Mouse (Mus musculus): ENCODE data around the gene Tcte2. TPM values are rescaled to one million over a fixed set of nuclear protein-coding genes. Genes with fewer than 3 reads are reported as not detected.

The Tcte2 gene
- polyA plus RNA-seq, 1 experiment from 2014 or later = 22.9 TPM

DNA sequence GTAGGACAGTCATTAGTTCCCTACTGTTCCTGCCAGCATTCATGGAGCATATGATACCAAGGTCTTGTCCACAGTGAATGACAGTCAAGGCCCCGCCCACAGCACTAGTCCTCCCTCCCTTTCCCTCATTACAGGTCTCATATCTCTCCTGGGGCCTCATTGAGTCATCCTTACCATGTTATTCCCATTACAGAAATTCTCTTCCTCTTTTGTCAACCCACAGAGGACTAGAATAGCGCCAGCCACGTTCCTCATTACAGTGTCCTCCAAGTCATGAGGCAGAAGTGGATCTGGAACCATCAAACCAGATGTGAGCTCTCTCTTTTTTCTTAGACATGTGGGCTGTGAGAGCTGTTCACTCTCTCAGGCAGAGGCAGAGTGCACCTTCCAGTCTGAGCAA is 76.0 kb downstream of the Tcte2 start:
- no peak overlapping the region for H3K27ac ChIP-seq (ENCODE audit: low read length)
- no peaks in the 10 kb centered on the region for H3K36me3 ChIP-seq (ENCODE audit: control insufficient read depth, insufficient read depth)
- no peaks in the 10 kb centered on the region for H3K27me3 ChIP-seq (replicated peaks; ENCODE audit: control insufficient read depth, insufficient read depth, low read length)
- no peaks in the 10 kb centered on the region for H3K9me3 ChIP-seq (ENCODE audit: control insufficient read depth, low read length)
- H3K4me1 ChIP-seq (replicated peaks; ENCODE audit: control insufficient read depth, insufficient read depth, low read length) = peaks cover 8% of the 10 kb centered on the region
- H3K4me2 ChIP-seq (ENCODE audit: low read length) = no peak overlapping the region
- no peak overlapping the region for H3K4me3 ChIP-seq (replicated peaks; ENCODE audit: low read length)
- ATAC-seq = no peak
- 89% methylated on average over 3 of the region's 3 CpGs for WGBS
- no peak overlapping the region for H3K9ac ChIP-seq (replicated peaks; ENCODE audit: low read depth, low read length)

DNA sequence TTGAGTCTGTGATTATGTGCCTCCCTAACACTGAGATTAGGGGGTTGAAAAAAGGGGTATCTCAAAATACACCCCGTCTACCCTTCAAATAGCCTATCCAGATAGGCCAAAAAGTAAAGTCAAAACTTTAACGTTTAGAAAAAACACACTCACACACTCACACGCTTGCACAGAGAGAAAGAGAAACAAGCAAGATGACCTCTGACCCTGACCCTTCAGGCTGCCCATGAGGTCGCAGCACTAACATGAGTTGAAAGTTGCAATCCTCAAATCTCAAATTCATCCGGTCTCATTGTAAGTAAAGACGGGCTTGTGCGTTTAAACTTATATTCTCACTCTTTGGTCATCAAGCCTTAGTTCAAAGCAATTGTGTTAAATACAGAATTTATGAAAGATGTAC is 77.4 kb downstream of the Tcte2 start:
- Histone ChIP-seq H3K27ac (ENCODE audit: low read length) (no peak overlapping the region; the same call in 1 of the 2 replicates), H3K4me3 (replicated peaks; ENCODE audit: low read length) (no peak overlapping the region), H3K27me3 (replicated peaks; ENCODE audit: control insufficient read depth, insufficient read depth, low read length) (no peaks in the 10 kb centered on the region), H3K4me1 (replicated peaks; ENCODE audit: control insufficient read depth, insufficient read depth, low read length) (peaks cover 16% of the 10 kb centered on the region), H3K4me2 (ENCODE audit: low read length) (no peak overlapping the region), H3K9ac (replicated peaks; ENCODE audit: low read depth, low read length) (no peak overlapping the region), H3K36me3 (ENCODE audit: control insufficient read depth, insufficient read depth) (no peaks in the 10 kb centered on the region), H3K9me3 (ENCODE audit: control insufficient read depth, low read length) (no peaks in the 10 kb centered on the region)
- WGBS = 71% methylated on average over 7 of the region's 7 CpGs
- ATAC-seq = no peak

DNA sequence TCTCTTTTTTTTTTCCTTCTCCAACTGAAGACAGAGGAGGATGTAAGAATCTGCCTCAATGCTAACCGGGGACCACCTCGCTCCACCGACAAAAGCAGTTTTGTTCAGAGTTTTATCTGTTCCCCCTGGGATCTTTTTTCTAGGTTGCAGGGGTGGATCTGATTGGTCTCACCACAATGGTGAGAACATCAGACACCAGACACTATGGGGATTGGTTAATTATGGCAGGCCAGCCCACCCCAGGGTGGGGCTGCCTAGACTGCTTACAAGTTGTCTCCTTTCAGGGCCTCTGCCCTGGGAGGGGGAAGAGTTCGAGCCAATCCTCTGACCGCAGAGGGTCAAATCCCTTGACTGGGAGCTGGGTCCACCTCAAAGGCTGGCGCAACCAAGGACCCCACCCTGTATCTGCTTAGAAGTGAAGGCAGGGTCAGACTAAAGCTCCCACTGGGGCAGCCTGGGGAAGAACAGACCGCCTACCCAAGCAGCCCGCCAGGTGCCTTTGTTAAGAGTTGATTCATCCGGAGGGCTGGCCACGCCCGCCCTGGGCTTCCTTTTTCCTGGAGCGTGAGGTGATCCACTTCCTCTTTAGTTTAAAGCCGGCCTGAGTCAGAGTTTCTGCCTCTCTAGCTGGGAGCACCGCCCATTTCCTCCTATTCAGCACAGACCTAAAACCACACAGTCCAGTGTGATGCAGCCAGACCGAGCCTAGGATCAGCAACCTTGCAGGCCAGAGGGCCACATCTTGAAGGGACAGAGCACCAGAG is 78.0 kb downstream of the Tcte2 start:
- H3K36me3 ChIP-seq (ENCODE audit: control insufficient read depth, insufficient read depth) = no peaks in the 10 kb centered on the region
- H3K9me3 ChIP-seq (ENCODE audit: control insufficient read depth, low read length) = no peaks in the 10 kb centered on the region
- H3K27ac ChIP-seq (ENCODE audit: low read length) = peak overlapping the region; percentile 62
- 14% methylated on average over 15 of the region's 15 CpGs for WGBS
- ATAC-seq = peak; percentile 64
- H3K27me3 ChIP-seq (replicated peaks; ENCODE audit: control insufficient read depth, insufficient read depth, low read length) = no peaks in the 10 kb centered on the region
- H3K4me1 ChIP-seq (replicated peaks; ENCODE audit: control insufficient read depth, insufficient read depth, low read length) = peaks cover 16% of the 10 kb centered on the region
- peak overlapping the region; percentile 28 for H3K4me3 ChIP-seq (replicated peaks; ENCODE audit: low read length)
- peak overlapping the region; percentile 47 for H3K9ac ChIP-seq (replicated peaks; ENCODE audit: low read depth, low read length)
- H3K4me2 ChIP-seq (ENCODE audit: low read length) = peak overlapping the region; percentile 16; the same call in 1 of the 2 replicates

DNA sequence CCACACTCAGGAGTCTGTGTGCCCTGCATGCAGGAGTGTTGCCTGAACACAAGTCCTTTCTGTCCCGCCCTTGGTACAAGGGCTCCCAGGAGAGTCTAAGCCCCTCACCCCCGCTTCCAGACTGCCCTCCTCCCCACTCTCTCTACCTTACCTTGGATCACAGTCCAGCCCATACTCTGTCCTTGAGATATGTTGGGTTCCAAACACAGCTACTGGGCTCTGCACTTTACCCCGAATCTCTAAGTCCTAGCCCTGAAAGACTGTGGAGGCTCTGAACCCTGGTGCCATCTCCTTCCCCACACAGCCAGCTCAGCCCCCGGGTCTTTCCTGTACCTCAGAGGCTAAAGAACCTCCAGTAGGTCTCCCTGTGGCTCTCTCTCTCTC is 78.6 kb downstream of the Tcte2 start:
- H3K4me1 ChIP-seq (replicated peaks; ENCODE audit: control insufficient read depth, insufficient read depth, low read length) = peaks cover 20% of the 10 kb centered on the region
- 21% methylated on average over 4 of the region's 4 CpGs for WGBS
- H3K4me2 ChIP-seq (ENCODE audit: low read length) = peak overlapping the region; percentile 16
- peak overlapping the region; percentile 62 for H3K27ac ChIP-seq (ENCODE audit: low read length)
- no peaks in the 10 kb centered on the region for H3K36me3 ChIP-seq (ENCODE audit: control insufficient read depth, insufficient read depth)
- no peaks in the 10 kb centered on the region for H3K27me3 ChIP-seq (replicated peaks; ENCODE audit: control insufficient read depth, insufficient read depth, low read length)
- peak overlapping the region; percentile 28 for H3K4me3 ChIP-seq (replicated peaks; ENCODE audit: low read length)
- no peak for ATAC-seq
- H3K9ac ChIP-seq (replicated peaks; ENCODE audit: low read depth, low read length) = peak overlapping the region; percentile 47
- no peaks in the 10 kb centered on the region for H3K9me3 ChIP-seq (ENCODE audit: control insufficient read depth, low read length)

DNA sequence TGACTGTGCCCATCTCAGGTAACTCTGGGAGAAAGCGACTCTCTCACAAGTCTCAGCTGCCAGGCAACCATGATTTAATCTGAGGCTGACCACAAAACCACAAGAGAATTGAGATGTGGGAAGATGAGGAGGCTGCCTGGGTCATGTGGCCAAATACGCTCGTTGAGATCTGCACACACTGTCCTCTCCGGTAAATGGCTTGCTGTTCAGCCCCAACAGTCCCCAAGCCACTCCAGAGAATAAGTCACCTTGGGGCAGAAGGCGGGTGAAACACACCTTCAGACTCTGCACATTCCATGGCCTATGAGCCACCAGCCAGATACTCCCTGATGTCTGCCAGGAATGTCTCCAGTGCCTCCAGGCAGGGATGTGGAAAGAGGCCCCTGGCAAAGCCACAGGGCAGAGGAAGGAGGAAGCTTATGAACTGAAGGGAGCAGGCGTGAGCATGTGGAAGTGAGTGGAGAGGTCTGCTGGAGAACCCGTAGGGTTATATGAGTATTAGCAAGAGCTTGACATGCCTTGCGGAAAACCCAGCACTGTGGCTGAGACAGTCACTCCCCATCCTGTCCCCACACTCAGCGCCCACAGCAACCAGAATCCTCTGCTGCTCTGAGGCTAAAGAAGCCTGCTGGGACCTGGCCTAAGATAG is 79.1 kb downstream of the Tcte2 start:
- H3K4me3 ChIP-seq (replicated peaks; ENCODE audit: low read length) = peak overlapping the region; percentile 28
- H3K9ac ChIP-seq (replicated peaks; ENCODE audit: low read depth, low read length) = peak overlapping the region; percentile 47
- peak overlapping the region; percentile 16 for H3K4me2 ChIP-seq (ENCODE audit: low read length)
- no peaks in the 10 kb centered on the region for H3K27me3 ChIP-seq (replicated peaks; ENCODE audit: control insufficient read depth, insufficient read depth, low read length)
- peak overlapping the region; percentile 62 for H3K27ac ChIP-seq (ENCODE audit: low read length)
- H3K9me3 ChIP-seq (ENCODE audit: control insufficient read depth, low read length) = no peaks in the 10 kb centered on the region
- 65% methylated on average over 9 of the region's 9 CpGs for WGBS
- ATAC-seq = no peak
- peaks cover 25% of the 10 kb centered on the region for H3K4me1 ChIP-seq (replicated peaks; ENCODE audit: control insufficient read depth, insufficient read depth, low read length)
- H3K36me3 ChIP-seq (ENCODE audit: control insufficient read depth, insufficient read depth) = no peaks in the 10 kb centered on the region

DNA sequence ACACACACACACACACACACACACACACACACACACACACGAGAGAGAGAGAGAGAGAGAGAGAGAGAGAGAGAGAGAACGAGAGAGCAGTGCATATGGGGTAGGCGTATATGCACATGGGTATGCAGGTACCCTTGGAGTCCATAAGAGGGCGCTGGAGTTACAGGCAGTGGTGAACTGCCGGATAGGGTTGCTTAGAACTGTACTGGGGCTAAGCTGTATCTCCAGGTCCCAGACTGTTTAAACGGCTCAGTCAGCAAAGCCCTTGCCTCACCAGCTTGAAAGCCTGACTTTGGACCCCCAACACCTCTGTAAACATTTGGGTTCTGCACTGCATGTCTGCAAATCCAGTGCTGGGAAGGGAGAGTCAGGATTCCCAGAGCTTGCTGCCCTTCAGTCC is 79.9 kb downstream of the Tcte2 start:
- ATAC-seq = 0 out of 2 replicates have a peak, but pooled peaks have one; percentile 3
- no peaks in the 10 kb centered on the region for H3K9me3 ChIP-seq (ENCODE audit: control insufficient read depth, low read length)
- H3K4me1 ChIP-seq (replicated peaks; ENCODE audit: control insufficient read depth, insufficient read depth, low read length) = peaks cover 33% of the 10 kb centered on the region
- peak overlapping the region; percentile 56 for H3K27ac ChIP-seq (ENCODE audit: low read length)
- WGBS = 86% methylated on average over 6 of the region's 6 CpGs
- no peak overlapping the region for H3K9ac ChIP-seq (replicated peaks; ENCODE audit: low read depth, low read length)
- H3K4me3 ChIP-seq (replicated peaks; ENCODE audit: low read length) = no peak overlapping the region
- H3K36me3 ChIP-seq (ENCODE audit: control insufficient read depth, insufficient read depth) = no peaks in the 10 kb centered on the region
- H3K27me3 ChIP-seq (replicated peaks; ENCODE audit: control insufficient read depth, insufficient read depth, low read length) = no peaks in the 10 kb centered on the region
- peak overlapping the region; percentile 16; the same call in 1 of the 2 replicates for H3K4me2 ChIP-seq (ENCODE audit: low read length)

DNA sequence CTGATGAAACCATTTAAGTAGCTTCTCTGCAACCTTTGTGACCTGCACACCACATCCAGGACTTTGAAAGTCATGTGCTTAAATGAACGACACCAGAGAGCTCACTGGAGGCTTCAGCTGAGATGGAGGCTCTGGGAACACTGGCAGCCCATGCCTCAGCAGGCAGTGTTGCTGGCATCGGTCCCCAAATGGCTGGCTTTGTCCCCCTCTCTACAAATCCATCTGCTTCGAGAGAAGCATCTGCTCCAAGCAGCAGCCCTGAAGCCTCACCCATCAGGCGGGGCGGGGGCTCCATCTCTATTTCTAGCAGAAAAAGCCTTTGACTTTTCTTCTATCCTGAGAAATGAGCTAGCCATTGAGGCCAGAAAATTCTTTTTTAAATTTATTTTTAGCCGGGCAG is 80.5 kb downstream of the Tcte2 start:
- ATAC-seq = peak; percentile 83
- peak overlapping the region; percentile 76 for H3K27ac ChIP-seq (ENCODE audit: low read length)
- H3K27me3 ChIP-seq (replicated peaks; ENCODE audit: control insufficient read depth, insufficient read depth, low read length) = no peaks in the 10 kb centered on the region
- no peak overlapping the region for H3K4me2 ChIP-seq (ENCODE audit: low read length)
- 44% methylated on average over 6 of the region's 6 CpGs for WGBS
- no peak overlapping the region for H3K4me3 ChIP-seq (replicated peaks; ENCODE audit: low read length)
- peaks cover 34% of the 10 kb centered on the region for H3K4me1 ChIP-seq (replicated peaks; ENCODE audit: control insufficient read depth, insufficient read depth, low read length)
- H3K36me3 ChIP-seq (ENCODE audit: control insufficient read depth, insufficient read depth) = no peaks in the 10 kb centered on the region
- H3K9me3 ChIP-seq (ENCODE audit: control insufficient read depth, low read length) = no peaks in the 10 kb centered on the region
- H3K9ac ChIP-seq (replicated peaks; ENCODE audit: low read depth, low read length) = no peak overlapping the region

DNA sequence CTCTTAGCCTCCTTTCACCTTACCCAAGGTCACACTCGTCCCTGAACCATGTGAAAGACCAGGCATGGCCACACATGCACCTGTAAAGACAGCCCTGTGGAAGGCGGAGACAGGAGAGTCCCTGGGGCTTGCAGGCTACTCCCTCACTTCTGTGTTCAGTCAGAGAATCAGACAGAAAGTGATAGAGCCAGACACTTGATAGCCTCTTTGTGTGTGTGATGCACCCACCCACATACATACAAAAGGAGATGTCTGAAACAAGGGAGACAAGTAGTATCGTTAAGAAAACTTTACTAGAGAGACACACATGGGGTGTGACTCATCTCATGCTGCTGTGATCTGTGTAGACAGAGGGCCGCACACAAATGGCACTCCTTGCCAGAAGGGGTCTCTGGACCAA is 81.3 kb downstream of the Tcte2 start:
- ATAC-seq = no peak
- H3K27ac ChIP-seq (ENCODE audit: low read length) = peak overlapping the region; percentile 76
- no peak overlapping the region for H3K4me3 ChIP-seq (replicated peaks; ENCODE audit: low read length)
- no peaks in the 10 kb centered on the region for H3K9me3 ChIP-seq (ENCODE audit: control insufficient read depth, low read length)
- H3K4me1 ChIP-seq (replicated peaks; ENCODE audit: control insufficient read depth, insufficient read depth, low read length) = peaks cover 34% of the 10 kb centered on the region
- no peaks in the 10 kb centered on the region for H3K36me3 ChIP-seq (ENCODE audit: control insufficient read depth, insufficient read depth)
- no peak overlapping the region for H3K9ac ChIP-seq (replicated peaks; ENCODE audit: low read depth, low read length)
- 49% methylated on average over 4 of the region's 4 CpGs for WGBS
- H3K4me2 ChIP-seq (ENCODE audit: low read length) = no peak overlapping the region
- no peaks in the 10 kb centered on the region for H3K27me3 ChIP-seq (replicated peaks; ENCODE audit: control insufficient read depth, insufficient read depth, low read length)

DNA sequence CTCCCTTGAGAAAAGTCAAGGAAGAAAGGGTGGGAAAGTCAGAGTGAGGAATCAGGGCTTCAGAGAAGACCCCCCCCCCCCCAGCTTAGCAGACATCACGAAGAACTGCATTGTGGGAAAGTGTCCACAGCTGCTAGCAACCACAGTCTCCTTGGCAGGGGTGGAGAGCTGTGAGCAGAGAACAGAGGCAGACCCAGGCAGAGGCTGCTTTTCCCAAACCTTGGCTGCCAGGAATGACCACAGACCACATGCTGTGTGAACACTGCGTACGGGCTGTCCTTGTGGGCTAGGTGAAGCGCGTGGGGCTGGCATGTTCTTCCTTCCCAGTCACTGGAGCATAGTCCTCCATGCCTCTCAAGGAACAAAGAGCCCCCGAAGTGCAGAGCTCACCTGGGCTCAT is 81.9 kb downstream of the Tcte2 start:
- no peaks in the 10 kb centered on the region for H3K9me3 ChIP-seq (ENCODE audit: control insufficient read depth, low read length)
- H3K4me3 ChIP-seq (replicated peaks; ENCODE audit: low read length) = no peak overlapping the region
- no peaks in the 10 kb centered on the region for H3K27me3 ChIP-seq (replicated peaks; ENCODE audit: control insufficient read depth, insufficient read depth, low read length)
- no peaks in the 10 kb centered on the region for H3K36me3 ChIP-seq (ENCODE audit: control insufficient read depth, insufficient read depth)
- H3K4me2 ChIP-seq (ENCODE audit: low read length) = no peak overlapping the region
- H3K27ac ChIP-seq (ENCODE audit: low read length) = peak overlapping the region; percentile 76
- H3K4me1 ChIP-seq (replicated peaks; ENCODE audit: control insufficient read depth, insufficient read depth, low read length) = peaks cover 34% of the 10 kb centered on the region
- ATAC-seq = no peak
- WGBS = 71% methylated on average over 6 of the region's 6 CpGs
- no peak overlapping the region for H3K9ac ChIP-seq (replicated peaks; ENCODE audit: low read depth, low read length)
